Mouse (Mus musculus): ENCODE results near the gene Ccdc34.

Ccdc34 gene

DNA sequence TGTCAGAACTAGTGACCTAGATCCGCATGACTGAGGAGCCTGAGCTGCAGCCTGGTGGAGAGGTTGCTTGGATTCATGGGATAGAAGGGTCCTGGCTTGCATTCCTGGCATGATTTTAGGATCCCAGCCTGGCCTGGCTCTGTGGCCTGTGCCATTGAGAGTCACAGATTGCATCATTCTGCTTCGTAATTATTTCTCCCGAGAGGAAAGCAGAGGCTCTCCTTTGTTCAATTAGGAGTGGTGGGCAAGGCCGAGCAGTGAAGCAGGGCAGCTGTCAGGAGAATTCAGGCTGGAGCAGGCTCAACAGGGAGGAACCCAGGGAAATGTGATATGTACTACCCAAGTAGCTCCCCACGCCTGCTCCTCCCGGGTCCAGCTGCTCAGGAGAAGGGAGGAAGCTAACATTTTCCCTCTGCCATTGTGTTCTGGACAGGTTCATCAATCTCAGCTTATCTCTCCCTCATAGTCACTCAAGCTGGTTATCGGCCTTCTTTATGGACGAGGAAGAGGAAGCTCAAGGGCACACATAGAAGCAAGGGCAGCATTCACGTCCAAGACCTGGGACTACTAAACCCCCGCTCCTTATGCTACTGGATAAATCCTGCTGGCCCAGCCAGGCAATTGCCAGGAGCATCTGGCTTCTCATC lies 162.2 kb downstream of the Ccdc34 start:
- DNase-seq (ENCODE audit: low spot score in 2 of 2) = no peak

DNA sequence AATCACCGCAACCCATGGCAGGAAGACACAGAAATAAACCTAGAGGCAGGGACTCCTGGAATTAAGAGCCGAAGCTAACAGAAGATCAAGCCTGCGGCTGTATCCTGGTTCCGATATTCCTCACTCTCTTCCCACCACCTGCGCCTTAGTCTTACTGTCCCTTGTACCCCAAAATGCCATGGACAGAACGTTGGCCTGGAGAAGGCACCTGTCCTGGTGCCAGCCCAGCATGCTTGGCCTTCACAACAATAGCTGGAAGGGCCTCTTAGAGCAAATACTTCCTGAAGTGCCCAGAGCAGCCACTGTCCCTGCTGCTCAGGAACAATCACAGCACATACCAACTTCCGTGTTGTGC lies 162.7 kb downstream of the Ccdc34 start:
- no peak for DNase-seq (ENCODE audit: low spot score in 2 of 2)

DNA sequence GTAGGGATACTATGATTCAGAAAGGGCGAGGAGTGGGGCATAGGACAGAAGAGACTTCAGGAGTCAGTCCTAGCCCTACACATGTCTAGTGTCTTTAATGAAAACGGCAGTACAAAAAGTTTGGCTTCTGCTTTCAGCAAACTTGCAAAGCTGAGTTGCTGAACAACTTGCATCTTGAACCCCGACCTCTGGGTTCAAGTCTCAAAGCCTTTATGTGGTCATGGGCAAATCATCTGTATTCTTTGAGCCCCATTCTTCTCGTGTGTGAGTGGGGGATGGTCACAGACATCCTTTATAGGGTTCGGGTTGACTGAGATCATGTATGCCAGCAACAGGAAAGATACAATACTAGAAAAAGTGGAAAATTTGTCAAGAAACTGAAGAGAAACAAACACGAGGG lies 164.0 kb downstream of the Ccdc34 start:
- DNase-seq (ENCODE audit: low spot score in 2 of 2) = no peak

DNA sequence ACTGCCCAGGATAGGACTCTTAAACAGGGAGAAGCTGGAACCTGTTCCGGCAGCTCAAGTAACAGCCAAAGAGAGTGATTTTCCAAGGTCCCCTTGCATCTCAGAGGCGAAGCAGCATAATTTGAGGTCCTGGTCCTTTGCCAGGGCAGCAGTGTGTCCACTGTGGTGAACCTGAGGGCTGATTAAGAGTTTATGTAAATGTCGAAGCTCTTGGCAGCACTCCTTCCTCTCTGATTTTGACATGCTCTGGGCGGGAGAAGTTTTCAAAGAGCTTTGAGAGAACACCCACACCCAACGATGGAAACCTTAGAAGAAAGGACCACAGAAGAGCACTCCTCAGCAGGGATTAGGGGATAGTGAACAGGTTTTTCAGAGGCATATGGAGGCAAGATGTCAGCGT lies 164.6 kb downstream of the Ccdc34 start:
- DNase-seq (ENCODE audit: low spot score in 2 of 2) = no peak

DNA sequence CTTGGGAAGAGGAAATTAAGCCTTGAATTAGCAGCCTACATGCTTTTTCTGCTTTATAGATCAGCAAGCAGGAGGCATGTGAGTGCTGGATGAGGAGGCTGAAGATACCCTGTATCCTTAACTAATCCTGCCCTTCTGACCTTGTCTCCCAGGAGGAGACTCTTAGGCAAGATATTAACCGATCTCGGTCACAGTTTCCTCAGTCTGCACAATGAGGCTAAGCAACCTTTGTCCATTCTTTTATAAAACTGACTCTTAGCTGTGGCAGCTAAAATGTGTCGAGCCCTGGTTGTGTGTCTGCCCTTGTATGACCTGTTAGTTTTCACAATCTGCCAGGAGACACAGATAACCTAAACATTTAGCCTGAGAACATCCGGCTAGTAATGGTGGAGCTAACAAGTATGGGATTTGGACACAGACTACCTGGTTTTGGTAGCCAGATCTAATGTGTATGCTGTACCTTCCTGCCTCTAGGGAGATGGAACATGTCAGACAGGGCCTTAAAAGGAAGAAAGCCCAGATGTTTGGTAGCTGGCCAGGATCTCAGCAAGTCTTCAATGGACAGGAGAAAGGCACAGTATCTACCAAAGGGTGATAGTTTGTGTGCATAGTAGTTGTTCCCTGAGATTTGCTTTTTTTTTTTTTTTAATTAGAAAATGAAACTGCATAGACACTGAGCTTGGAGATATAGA lies 165.3 kb downstream of the Ccdc34 start:
- DNase-seq (ENCODE audit: low spot score in 2 of 2) = no peak

DNA sequence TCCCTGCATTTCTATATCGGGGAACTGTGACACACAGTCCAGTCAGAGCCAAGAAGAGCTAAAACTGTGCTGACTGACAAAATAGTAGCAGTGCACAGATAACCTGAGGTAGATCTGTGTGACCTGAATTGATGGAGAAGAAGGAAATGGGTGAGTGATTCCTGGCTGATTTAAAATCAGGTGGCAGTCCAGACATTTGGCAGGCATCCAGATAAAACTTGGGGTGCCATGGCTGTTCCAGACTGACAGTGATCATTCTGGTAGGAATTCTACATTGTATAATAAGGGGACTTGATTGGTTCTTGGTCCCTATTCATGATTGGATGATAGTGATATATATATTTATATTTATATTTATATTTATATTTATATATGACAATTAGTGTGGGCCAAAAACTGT lies 166.5 kb downstream of the Ccdc34 start:
- no peak for DNase-seq (ENCODE audit: low spot score in 2 of 2)

DNA sequence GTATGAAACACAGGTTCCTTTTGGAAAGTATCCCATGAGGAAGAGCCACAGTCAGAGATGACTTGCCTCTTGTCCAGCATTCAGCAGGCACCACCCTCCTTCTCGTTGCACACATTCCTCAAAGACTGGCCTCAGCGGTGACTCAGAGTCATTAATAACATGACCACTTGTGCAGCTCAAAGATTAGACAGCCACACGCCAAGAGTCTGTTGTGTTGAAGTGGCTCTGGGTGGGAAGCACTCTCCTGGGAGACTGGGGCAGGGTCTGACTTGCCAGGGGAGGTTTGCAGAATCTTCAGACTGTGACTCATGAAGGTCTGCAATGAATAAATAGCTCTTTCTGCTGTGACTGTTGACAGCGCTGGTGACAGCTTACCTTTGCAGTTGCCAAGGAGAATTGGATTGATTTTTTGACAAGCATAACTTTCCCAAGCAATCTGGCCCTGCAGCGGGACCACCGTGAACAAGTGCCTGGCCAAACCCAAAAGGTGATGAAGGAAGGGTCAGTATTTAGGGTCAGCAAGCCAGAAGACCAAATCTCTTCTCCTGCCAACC lies 168.9 kb downstream of the Ccdc34 start:
- DNase-seq (ENCODE audit: low spot score in 2 of 2) = no peak

GRCm38 (mm10) chr2:110188696-110189397 lies 171.2 kb downstream of the Ccdc34 start:
- DNase-seq (ENCODE audit: low spot score in 2 of 2) = no peak

GRCm38 (mm10) chr2:110190416-110190815 lies 172.8 kb downstream of the Ccdc34 start:
- DNase-seq (ENCODE audit: low spot score in 2 of 2) = no peak

DNA sequence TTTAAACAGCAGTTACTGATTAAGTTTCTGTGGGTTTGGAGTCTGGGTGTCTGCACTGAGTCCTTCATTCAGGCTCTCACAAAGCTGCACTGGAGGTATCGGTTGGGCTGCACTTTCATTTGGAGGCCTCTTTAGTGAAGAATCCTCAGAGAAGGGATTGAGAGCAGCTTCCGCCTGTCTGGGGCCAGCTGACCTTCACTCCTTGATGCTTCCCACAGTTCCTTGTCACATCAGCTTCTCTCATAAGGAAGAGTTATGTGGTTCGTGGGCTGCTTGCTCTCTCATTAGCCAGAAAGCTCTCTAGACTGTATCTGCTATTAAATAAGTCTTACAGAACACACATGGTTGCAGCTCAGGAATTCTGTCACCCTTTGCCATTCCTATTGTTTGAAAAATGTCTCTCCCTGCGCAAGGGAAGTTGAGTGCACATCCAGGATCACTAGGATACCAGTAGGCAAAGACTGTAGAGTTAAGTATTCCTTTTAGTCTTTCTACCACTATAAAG lies 173.6 kb downstream of the Ccdc34 start:
- no peak for DNase-seq (ENCODE audit: low spot score in 2 of 2)

GRCm38 (mm10) chr2:110191965-110192701 lies 174.5 kb downstream of the Ccdc34 start:
- DNase-seq (ENCODE audit: low spot score in 2 of 2) = peak in 1 of 2 experiments; percentile 17

DNA sequence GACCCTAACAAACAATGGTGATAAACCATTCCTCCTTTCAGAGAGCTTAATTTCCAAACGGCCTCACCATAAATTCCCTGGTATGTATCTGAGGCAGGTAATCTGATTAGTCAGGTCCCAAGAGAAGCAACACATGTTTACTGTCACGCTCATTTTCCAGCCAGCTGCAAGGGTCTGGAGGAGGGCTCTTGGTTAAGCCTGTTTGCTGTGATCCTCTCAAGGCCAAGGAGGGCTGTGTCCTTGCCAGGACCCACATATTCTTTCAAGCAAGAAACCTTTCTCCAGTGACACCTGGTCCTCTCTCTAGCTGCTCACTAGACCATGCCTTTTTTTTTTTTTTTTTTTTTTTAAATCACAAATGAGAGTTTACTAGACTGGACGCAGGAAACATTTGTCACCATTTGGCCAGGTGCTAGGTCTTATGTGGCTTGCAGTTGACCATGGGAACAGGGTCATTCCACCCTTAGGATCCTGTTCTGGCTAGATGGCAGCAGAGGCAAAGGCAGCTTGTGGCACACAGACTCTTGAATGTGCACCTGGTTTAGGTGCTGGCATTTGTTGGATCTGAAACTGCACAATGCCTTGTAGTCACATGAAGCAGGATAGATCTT lies 175.2 kb downstream of the Ccdc34 start:
- DNase-seq (ENCODE audit: low spot score in 2 of 2) = no peak

DNA sequence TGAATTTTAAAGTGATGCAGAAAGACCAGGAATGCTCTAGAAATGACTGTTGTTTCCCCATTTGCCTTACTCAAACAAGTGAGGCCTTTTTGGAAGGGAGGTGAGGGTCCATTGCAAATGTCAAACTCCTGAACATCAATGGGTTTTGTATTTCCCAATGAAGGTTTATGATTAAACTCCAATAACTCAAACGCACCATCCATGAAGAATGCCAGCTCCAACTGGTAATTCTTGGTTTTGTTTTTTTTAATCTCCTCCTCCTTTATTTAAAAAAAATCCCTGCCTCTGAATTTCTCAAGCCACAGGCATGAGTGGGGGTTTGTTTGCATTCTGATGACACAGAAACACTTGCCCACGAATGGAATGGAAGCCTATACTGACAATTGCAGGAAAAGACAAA lies 178.9 kb downstream of the Ccdc34 start:
- no peak for DNase-seq (ENCODE audit: low spot score in 2 of 2)

- DNase-seq (ENCODE audit: low spot score in 2 of 2) = no peak
Measured at GRCm38 (mm10) chr2:110199648-110200047, 182.0 kb downstream of the Ccdc34 start.

GRCm38 (mm10) chr2:110201770-110202169 lies 184.2 kb downstream of the Ccdc34 start:
- DNase-seq (ENCODE audit: low spot score in 2 of 2) = no peak

GRCm38 (mm10) chr2:110202716-110203497 lies 185.3 kb downstream of the Ccdc34 start:
- DNase-seq (ENCODE audit: low spot score in 2 of 2) = no peak

DNA sequence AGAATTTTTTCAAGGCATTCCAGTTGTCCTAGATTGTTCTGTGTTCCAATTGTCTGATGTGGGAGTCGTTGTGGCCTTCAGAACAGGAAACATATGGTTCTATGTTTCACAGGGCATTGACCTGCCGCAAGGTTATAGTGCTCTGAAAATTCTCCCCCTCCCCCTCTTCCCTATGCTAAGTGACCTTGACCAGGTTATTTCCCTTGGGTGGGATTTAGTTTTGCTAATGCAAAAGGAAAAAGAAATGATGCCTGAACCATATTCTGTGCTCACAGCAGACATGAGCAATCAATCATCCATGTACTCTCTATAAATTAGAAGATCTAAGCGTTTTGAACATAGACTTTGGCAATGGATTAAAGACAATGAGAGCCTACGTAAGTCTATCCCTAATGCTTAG lies 186.6 kb downstream of the Ccdc34 start:
- no peak for DNase-seq (ENCODE audit: low spot score in 2 of 2)

GRCm38 (mm10) chr2:110204705-110205318 lies 187.2 kb downstream of the Ccdc34 start:
- DNase-seq (ENCODE audit: low spot score in 2 of 2) = peak; percentile 19 to 61

DNA sequence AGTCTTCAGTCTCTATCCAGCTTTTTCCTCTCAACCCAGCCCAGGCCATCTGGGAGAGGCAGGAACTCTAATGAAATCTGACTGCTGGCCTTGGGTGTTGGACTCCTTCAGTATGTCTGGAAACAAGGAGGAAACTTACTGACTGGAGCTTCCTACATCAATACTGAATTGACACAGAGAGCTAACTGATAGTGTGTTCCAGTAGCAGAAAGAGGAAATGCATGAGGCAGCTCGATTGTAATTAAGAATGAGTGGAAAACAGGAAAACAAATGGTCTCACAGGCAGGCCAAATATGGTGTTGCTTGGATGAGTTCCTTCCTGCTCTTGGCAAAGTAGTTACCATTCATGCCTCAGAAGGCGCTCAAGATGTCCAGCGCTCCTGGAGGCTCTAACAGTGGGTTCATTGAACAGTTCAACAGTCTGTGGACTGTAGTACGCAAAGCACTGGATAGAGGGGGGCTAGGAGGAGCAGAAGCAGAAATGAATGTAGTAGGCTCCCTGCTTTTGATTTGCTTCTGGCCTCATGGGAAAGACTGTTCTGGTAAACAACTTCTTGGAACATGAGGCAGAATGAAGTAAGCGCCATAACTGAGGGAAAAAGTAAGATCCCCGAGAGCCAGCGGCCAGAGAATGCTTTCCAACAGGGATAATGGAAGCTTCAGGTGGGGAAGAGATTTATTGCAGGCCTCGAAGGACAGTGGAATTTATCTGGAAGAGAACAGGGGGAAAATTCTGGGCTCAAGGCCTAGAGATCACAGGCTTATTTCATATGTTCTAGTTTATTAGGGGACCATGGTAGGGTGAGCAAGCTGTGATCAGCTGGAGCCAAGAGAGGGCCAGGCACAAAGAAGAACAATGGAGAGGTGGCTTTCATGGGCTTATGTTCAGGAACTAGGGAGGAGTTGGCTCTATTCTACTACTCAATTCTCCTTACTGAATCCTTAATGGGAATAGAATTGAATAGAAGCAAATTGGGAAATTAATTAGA lies 193.2 kb downstream of the Ccdc34 start:
- DNase-seq (ENCODE audit: low spot score in 2 of 2) = no peak

Data from spleen, postnatal 10 days (tissue).